Mouse (Mus musculus) layer of hippocampus, adult 9-11 months (tissue): ENCODE data around the gene Terf2.
"Not testable (repeated sequence)": the region's sequence is repeated elsewhere in the genome, so short reads cannot be mapped to it uniquely, and the experiment has no call there.

Experiments used
- DNase-seq: peaks from one replicate; pipeline ENCODE4 v3.0.0; 2022

The Terf2 gene

GRCm38 (mm10) chr8:107114150-107115007, 18.0 kb upstream of the Terf2 start:
- peak; percentile 60 for DNase-seq

GRCm38 (mm10) chr8:107113209-107113608, 16.9 kb upstream of the Terf2 start:
- DNase-seq = no peak

GRCm38 (mm10) chr8:107111340-107112105, 15.2 kb upstream of the Terf2 start:
- no peak for DNase-seq

- no peak for DNase-seq
These were observed 14.4 kb upstream of the Terf2 start for GRCm38 (mm10) chr8:107110629-107111330.

- DNase-seq = no peak
These were observed 13.6 kb upstream of the Terf2 start for GRCm38 (mm10) chr8:107109816-107110435.

- no peak for DNase-seq
These were observed 12.8 kb upstream of the Terf2 start for GRCm38 (mm10) chr8:107108978-107109720.

- DNase-seq = not testable (repeated sequence)
These were observed 11.7 kb upstream of the Terf2 start for GRCm38 (mm10) chr8:107108089-107108488.

GRCm38 (mm10) chr8:107104547-107104946, 8.2 kb upstream of the Terf2 start:
- no peak for DNase-seq

GRCm38 (mm10) chr8:107100635-107101034, 4.3 kb upstream of the Terf2 start:
- DNase-seq = no peak

GRCm38 (mm10) chr8:107095717-107096365, 506 bp downstream of the Terf2 start:
- no peak for DNase-seq

GRCm38 (mm10) chr8:107090531-107090930, 5.8 kb downstream of the Terf2 start:
- no peak for DNase-seq

GRCm38 (mm10) chr8:107088526-107089063, 7.8 kb downstream of the Terf2 start:
- DNase-seq = no peak

GRCm38 (mm10) chr8:107086018-107086417, 10.3 kb downstream of the Terf2 start:
- DNase-seq = no peak

- DNase-seq = no peak
These were observed 11.0 kb downstream of the Terf2 start for GRCm38 (mm10) chr8:107085358-107085757.

- DNase-seq = no peak
These were observed 20.0 kb downstream of the Terf2 start for GRCm38 (mm10) chr8:107076239-107076888.

- no peak for DNase-seq
These were observed 22.2 kb downstream of the Terf2 start for GRCm38 (mm10) chr8:107074128-107074527.

- no peak for DNase-seq
These were observed 22.6 kb downstream of the Terf2 start for GRCm38 (mm10) chr8:107073706-107074105.

- DNase-seq = no peak
These were observed 30.5 kb downstream of the Terf2 start, which contains the start of gene Tmed6 for GRCm38 (mm10) chr8:107065511-107066496. Tmed6 (minus strand) TSS chr8:107065644.

GRCm38 (mm10) chr8:107062613-107063012, 33.7 kb downstream of the Terf2 start:
- DNase-seq = no peak
